Mouse (Mus musculus): Measurements from ENCODE around the gene Aste1.

- no peak for TF ChIP-seq EP300 (IDR thresholded peaks at IDR 0.05; ENCODE audit: low read depth)
- TF ChIP-seq CTCF (IDR thresholded peaks at IDR 0.05; ENCODE audit: low read depth) = no peak
Measured at GRCm38 (mm10) chr9:105377622-105378021, 17.6 kb upstream of the Aste1 start.
